Mouse (Mus musculus) thymus, adult 2 months (tissue): Measurements from ENCODE around the gene Tmem200a.

Source experiments
- CTCF ChIP-seq: fragments of 200-500 bp; IDR thresholded peaks from 2 replicates; pipeline ENCODE4 v1.5.1; 2012; ENCODE audit warnings: mild to moderate bottlenecking, control low read depth, low read length, moderate library complexity, borderline replicate concordance; ENCODE audit not compliant: control insufficient read depth, poor library complexity, insufficient read depth; ENCODE audit errors: extremely low read depth
- POLR2A ChIP-seq: fragments of 200-500 bp; IDR thresholded peaks from 2 replicates; pipeline ENCODE4 v1.6.1; 2012; ENCODE audit warnings: mild to moderate bottlenecking, low read length, control low read depth, moderate library complexity; ENCODE audit not compliant: control insufficient read depth, poor library complexity, insufficient read depth; ENCODE audit errors: extremely low read depth

DNA sequence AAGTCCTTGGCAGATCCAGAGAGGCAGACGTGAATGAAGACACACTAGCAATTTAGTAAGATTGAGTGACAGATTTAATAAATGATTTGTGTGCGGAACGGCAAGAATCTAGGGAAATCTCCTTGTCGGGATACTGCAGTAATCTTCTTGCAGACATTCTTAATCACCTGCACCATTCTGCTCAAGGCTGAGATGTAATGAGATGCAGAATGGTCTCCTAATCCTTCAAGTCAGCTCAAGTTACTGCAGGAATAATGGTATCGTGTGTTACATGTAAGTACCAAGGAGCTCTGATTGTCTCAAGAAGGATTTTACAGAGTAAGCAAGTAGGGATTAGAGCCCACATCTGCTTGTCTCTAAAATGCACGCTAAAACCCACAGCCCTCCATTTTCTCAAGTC is 210.1 kb downstream of the Tmem200a start:
- TF ChIP-seq CTCF: no peak
- no peak for TF ChIP-seq POLR2A
